Mouse (Mus musculus) urinary bladder, postnatal 4 days (tissue): ENCODE data around the gene Sdk1.

Source experiments
- DNase-seq, 2 experiments: peaks; one replicate each; pipeline ENCODE4 v3.0.0; 2021 to 2022; ENCODE audit warnings: low spot score in 2 of 2

The Sdk1 gene

GRCm38 (mm10) chr5:142242597-142242996 lies 1001.3 kb downstream of the Sdk1 start:
- DNase-seq: no peak

GRCm38 (mm10) chr5:142243069-142243468 lies 1001.8 kb downstream of the Sdk1 start:
- no peak for DNase-seq

GRCm38 (mm10) chr5:142256231-142256630 lies 1014.9 kb downstream of the Sdk1 start:
- DNase-seq: no peak

- DNase-seq: no peak
These were observed 1017.4 kb downstream of the Sdk1 start for GRCm38 (mm10) chr5:142258716-142259115.

GRCm38 (mm10) chr5:142262060-142262459 lies 1020.8 kb downstream of the Sdk1 start:
- no peak for DNase-seq
